Mouse (Mus musculus) cerebellum, adult 2 months (tissue): ENCODE data around the gene Rdh9.
"Not testable (repeated sequence)": the region's sequence is repeated elsewhere in the genome, so short reads cannot be mapped to it uniquely, and the experiment has no call there.

Experiments
- CTCF ChIP-seq: fragments of 200-500 bp; IDR thresholded peaks from 2 replicates; pipeline ENCODE4 v1.5.1; 2011; ENCODE audit warnings: low read depth, mild to moderate bottlenecking, control low read depth, low read length, moderate library complexity, borderline replicate concordance; ENCODE audit not compliant: insufficient read depth
- POLR2A ChIP-seq: fragments of 200-500 bp; IDR thresholded peaks from 2 replicates; pipeline ENCODE4 v1.6.1; 2011; ENCODE audit warnings: low read length, control low read depth, borderline replicate concordance; ENCODE audit not compliant: insufficient read depth

DNA sequence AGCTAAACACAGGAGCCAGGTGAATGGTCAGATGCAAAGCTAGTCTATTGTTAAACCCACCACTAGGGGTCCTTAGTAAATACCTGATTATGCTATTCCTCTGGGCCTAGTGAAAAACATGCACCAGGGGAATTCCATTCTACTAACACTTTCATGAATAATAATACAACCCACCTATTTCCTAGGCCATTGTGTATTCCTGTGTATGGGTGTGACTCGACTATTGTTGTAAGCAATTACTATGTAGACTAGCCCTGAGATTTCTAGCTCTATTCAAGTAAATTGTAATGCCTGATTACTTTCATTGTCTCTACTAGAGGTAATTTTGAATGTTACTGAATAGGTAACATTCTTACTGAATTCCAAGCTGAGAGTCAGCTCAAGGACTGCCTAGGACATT is 9.2 kb downstream of the Rdh9 start:
- not testable (repeated sequence) for TF ChIP-seq CTCF, POLR2A
